Mouse (Mus musculus) lung, postnatal 10 days (tissue): ENCODE data around the gene Gm49486.

ENCODE experiments used
- DNase-seq: peaks from one replicate; pipeline ENCODE4 v3.0.0; 2021

The Gm49486 gene

GRCm38 (mm10) chr15:79229058-79229821 is at the start of gene Gm49486, which contains the start of gene Pick1:
Gene Gm49486 (plus strand): TSS chr15:79229391.
Gene Pick1 (plus strand): TSS chr15:79229173.
- peak; percentile 92 for DNase-seq

- DNase-seq, result peak; percentile 69
These were observed 44.0 kb upstream of the Gm49486 start for GRCm38 (mm10) chr15:79185213-79185612.

- DNase-seq, result no peak
These were observed 41.4 kb upstream of the Gm49486 start for GRCm38 (mm10) chr15:79187819-79188218.

GRCm38 (mm10) chr15:79191426-79191825 is 37.8 kb upstream of the Gm49486 start:
- DNase-seq, result no peak

GRCm38 (mm10) chr15:79192450-79192849 is 36.7 kb upstream of the Gm49486 start:
- DNase-seq, result no peak

- DNase-seq, result peak; percentile 82
These were observed 36.0 kb upstream of the Gm49486 start for GRCm38 (mm10) chr15:79192885-79193845.

- DNase-seq, result no peak
These were observed 35.1 kb upstream of the Gm49486 start for GRCm38 (mm10) chr15:79194048-79194447.

- peak; percentile 21 for DNase-seq
These were observed 34.2 kb upstream of the Gm49486 start for GRCm38 (mm10) chr15:79194946-79195345.

GRCm38 (mm10) chr15:79195492-79195891 is 33.7 kb upstream of the Gm49486 start:
- DNase-seq, result no peak

GRCm38 (mm10) chr15:79199390-79199976 is 29.7 kb upstream of the Gm49486 start:
- DNase-seq, result no peak

GRCm38 (mm10) chr15:79201491-79202150 is 27.6 kb upstream of the Gm49486 start:
- no peak for DNase-seq

- no peak for DNase-seq
These were observed 26.6 kb upstream of the Gm49486 start for GRCm38 (mm10) chr15:79202575-79202974.

- DNase-seq, result no peak
These were observed 21.0 kb upstream of the Gm49486 start for GRCm38 (mm10) chr15:79208211-79208610.

- DNase-seq, result peak; percentile 67
These were observed 20.3 kb upstream of the Gm49486 start for GRCm38 (mm10) chr15:79208758-79209439.

- DNase-seq, result no peak
These were observed 18.8 kb upstream of the Gm49486 start for GRCm38 (mm10) chr15:79210357-79210756.

GRCm38 (mm10) chr15:79212750-79213446 is 16.3 kb upstream of the Gm49486 start:
- DNase-seq, result no peak

GRCm38 (mm10) chr15:79213591-79213990 is 15.6 kb upstream of the Gm49486 start:
- peak; percentile 69 for DNase-seq

GRCm38 (mm10) chr15:79216191-79216590 is 13.0 kb upstream of the Gm49486 start:
- DNase-seq, result no peak

GRCm38 (mm10) chr15:79219572-79219971 is 9.6 kb upstream of the Gm49486 start:
- DNase-seq, result no peak

GRCm38 (mm10) chr15:79223641-79224040 is 5.5 kb upstream of the Gm49486 start:
- DNase-seq, result no peak

GRCm38 (mm10) chr15:79224685-79225084 is 4.5 kb upstream of the Gm49486 start:
- peak; percentile 94 for DNase-seq
